Mouse (Mus musculus): ENCODE results near the gene Cep85l. TPM values are rescaled to one million over a fixed set of nuclear protein-coding genes. Genes with fewer than 3 reads are reported as not detected.

Cep85l gene
- total RNA-seq, 2 experiments from 2014 or later = 20.4 to 20.7 TPM

- intact Hi-C loops (cut with DNase I) = no loop called here
- no peak for DNase-seq
Measured at GRCm38 (mm10) chr10:53397846-53398539, 18.2 kb upstream of the Cep85l start.

GRCm38 (mm10) chr10:53394923-53395629 lies 15.3 kb upstream of the Cep85l start:
- no peak for DNase-seq
- intact Hi-C loops (cut with DNase I) = no loop called here

- intact Hi-C loops (cut with DNase I) = no loop called here
- DNase-seq = no peak
Measured at GRCm38 (mm10) chr10:53388227-53388920, 8.6 kb upstream of the Cep85l start.

GRCm38 (mm10) chr10:53385438-53385837 lies 5.7 kb upstream of the Cep85l start:
- intact Hi-C loops (cut with DNase I) = no loop called here
- no peak for DNase-seq

GRCm38 (mm10) chr10:53384896-53385295 lies 5.1 kb upstream of the Cep85l start:
- intact Hi-C loops (cut with DNase I) = no loop called here
- DNase-seq = no peak

GRCm38 (mm10) chr10:53382696-53383365 lies 3.1 kb upstream of the Cep85l start:
- DNase-seq = no peak
- intact Hi-C loops (cut with DNase I) = no loop called here

- peak; percentile 52 for DNase-seq
- intact Hi-C loops (cut with DNase I) = no loop called here
Measured at GRCm38 (mm10) chr10:53378981-53379708, 602 bp downstream of the Cep85l start.

- no peak for DNase-seq
- intact Hi-C loops (cut with DNase I) = no loop called here
Measured at GRCm38 (mm10) chr10:53378296-53378695, 1.5 kb downstream of the Cep85l start.

- peak; percentile 34 for DNase-seq
- intact Hi-C loops (cut with DNase I) = no loop called here
Measured at GRCm38 (mm10) chr10:53377096-53377495, 2.7 kb downstream of the Cep85l start.

GRCm38 (mm10) chr10:53373885-53374578 lies 5.7 kb downstream of the Cep85l start:
- intact Hi-C loops (cut with DNase I) = no loop called here
- DNase-seq = no peak

GRCm38 (mm10) chr10:53367265-53367664 lies 12.5 kb downstream of the Cep85l start:
- DNase-seq = no peak

GRCm38 (mm10) chr10:53364311-53364710 lies 15.4 kb downstream of the Cep85l start:
- DNase-seq = no peak
- intact Hi-C loops (cut with DNase I) = no loop called here

More at GRCm38 (mm10) chr10:53367265-53367664, 12.5 kb downstream of the Cep85l start:
- intact Hi-C loops (cut with DNase I) = no loop called here

- DNase-seq = no peak
- intact Hi-C loops (cut with DNase I) = no loop called here
Measured at GRCm38 (mm10) chr10:53359016-53359415, 20.7 kb downstream of the Cep85l start.

GRCm38 (mm10) chr10:53353665-53354064 lies 26.1 kb downstream of the Cep85l start:
- intact Hi-C loops (cut with DNase I) = no loop called here
- DNase-seq = no peak

GRCm38 (mm10) chr10:53349254-53349653 lies 30.5 kb downstream of the Cep85l start:
- intact Hi-C loops (cut with DNase I) = loop anchor here (5.0 kb wide), 2 partner anchors 158 to 178 kb away; no protein-coding TSS in a partner anchor
- no peak for DNase-seq

GRCm38 (mm10) chr10:53347787-53348755 lies 31.7 kb downstream of the Cep85l start:
- intact Hi-C loops (cut with DNase I) = loop anchor here (5.0 kb wide), 2 partner anchors 159 to 179 kb away; no protein-coding TSS in a partner anchor
- no peak for DNase-seq

GRCm38 (mm10) chr10:53346916-53347315 lies 32.8 kb downstream of the Cep85l start:
- no peak for DNase-seq
- intact Hi-C loops (cut with DNase I) = loop anchor here (5.0 kb wide), 2 partner anchors 160 to 180 kb away; no protein-coding TSS in a partner anchor

GRCm38 (mm10) chr10:53346506-53346905 lies 33.2 kb downstream of the Cep85l start:
- intact Hi-C loops (cut with DNase I) = loop anchor here (5.0 kb wide), 2 partner anchors 161 to 181 kb away; no protein-coding TSS in a partner anchor

More at GRCm38 (mm10) chr10:53346506-53346905, 33.2 kb downstream of the Cep85l start:
- peak; percentile 46 for DNase-seq

All from left cerebral cortex, postnatal 4 days (tissue).